Mouse (Mus musculus) Muller cell, postnatal 12 days (primary cell): ENCODE data around the gene Gnaq.
"Not testable (repeated sequence)": the region's sequence is repeated elsewhere in the genome, so short reads cannot be mapped to it uniquely, and the experiment has no call there.

Experiments
- DNase-seq: peaks from one replicate; pipeline ENCODE4 v3.0.0-alpha.2; 2015; ENCODE audit errors: inconsistent ontology term

Gene Gnaq

GRCm38 (mm10) chr19:16255294-16255693 is 122.7 kb downstream of the Gnaq start:
- DNase-seq, result peak; percentile 66

GRCm38 (mm10) chr19:16258766-16259355 is 126.2 kb downstream of the Gnaq start:
- no peak for DNase-seq

- no peak for DNase-seq
Observed at GRCm38 (mm10) chr19:16259786-16260434, 127.3 kb downstream of the Gnaq start.

- no peak for DNase-seq
Observed at GRCm38 (mm10) chr19:16260435-16260832, 127.8 kb downstream of the Gnaq start.

GRCm38 (mm10) chr19:16260973-16261372 is 128.3 kb downstream of the Gnaq start:
- DNase-seq, result no peak

- no peak for DNase-seq
Observed at GRCm38 (mm10) chr19:16261631-16262030, 129.0 kb downstream of the Gnaq start.

GRCm38 (mm10) chr19:16262340-16262739 is 129.7 kb downstream of the Gnaq start:
- no peak for DNase-seq

- DNase-seq, result not testable (repeated sequence)
Observed at GRCm38 (mm10) chr19:16267362-16267761, 134.7 kb downstream of the Gnaq start.

- no peak for DNase-seq
Observed at GRCm38 (mm10) chr19:16270236-16270635, 137.6 kb downstream of the Gnaq start.

- no peak for DNase-seq
Observed at GRCm38 (mm10) chr19:16271002-16271401, 138.4 kb downstream of the Gnaq start.

- no peak for DNase-seq
Observed at GRCm38 (mm10) chr19:16273021-16273420, 140.4 kb downstream of the Gnaq start.

- DNase-seq, result no peak
Observed at GRCm38 (mm10) chr19:16280231-16280630, 147.6 kb downstream of the Gnaq start.

- peak; percentile 92 for DNase-seq
Observed at GRCm38 (mm10) chr19:16285051-16286028, 152.7 kb downstream of the Gnaq start.

- DNase-seq, result peak; percentile 87
Observed at GRCm38 (mm10) chr19:16286451-16287175, 154.0 kb downstream of the Gnaq start.

GRCm38 (mm10) chr19:16287307-16287706 is 154.7 kb downstream of the Gnaq start:
- DNase-seq, result no peak

GRCm38 (mm10) chr19:16287971-16288370 is 155.3 kb downstream of the Gnaq start:
- DNase-seq, result no peak

GRCm38 (mm10) chr19:16291088-16291487 is 158.5 kb downstream of the Gnaq start:
- no peak for DNase-seq

GRCm38 (mm10) chr19:16292056-16292608 is 159.5 kb downstream of the Gnaq start:
- DNase-seq, result no peak

- no peak for DNase-seq
Observed at GRCm38 (mm10) chr19:16292978-16293377, 160.3 kb downstream of the Gnaq start.

GRCm38 (mm10) chr19:16300413-16300812 is 167.8 kb downstream of the Gnaq start:
- no peak for DNase-seq

GRCm38 (mm10) chr19:16301336-16301735 is 168.7 kb downstream of the Gnaq start:
- no peak for DNase-seq
